Mouse (Mus musculus) thymus, postnatal 36 days (tissue): Measurements from ENCODE around the gene Gm17720.

Source experiments
- DNase-seq, 2 experiments: peaks; one replicate each; pipeline ENCODE4 v3.0.0; 2022; ENCODE audit warnings: mixed read lengths in 2 of 2

Gene Gm17720

DNA sequence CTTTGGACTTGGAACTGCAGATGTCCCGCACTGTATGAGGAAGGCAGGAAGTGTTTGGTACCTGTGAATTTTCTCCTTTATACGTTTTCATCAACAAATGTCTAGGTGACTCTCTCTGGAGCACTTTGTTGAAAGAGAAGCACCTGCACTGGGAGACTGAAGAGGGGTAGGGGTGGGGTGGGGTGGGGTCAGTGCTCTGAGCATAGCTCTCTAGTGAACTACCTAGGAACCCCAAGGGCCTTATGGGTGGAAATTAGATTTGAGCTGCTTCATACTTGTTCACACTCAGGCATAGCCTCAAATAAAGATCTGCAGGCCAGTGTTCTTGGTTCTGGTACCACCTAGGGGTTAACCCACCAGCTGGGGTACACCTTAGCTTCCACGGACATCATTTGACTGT is at the start of gene Gm17720:
Gene Gm17720 (minus strand): TSS at position 101 of the 400 bp plus-strand sequence.
- DNase-seq, result no peak

- DNase-seq, result peak in 1 of 2 experiments; percentile 12
Observed at GRCm38 (mm10) chr8:110145538-110145937, 43.0 kb upstream of the Gm17720 start.

GRCm38 (mm10) chr8:110140770-110141169 is 38.2 kb upstream of the Gm17720 start:
- DNase-seq, result no peak

- DNase-seq, result no peak
Observed at GRCm38 (mm10) chr8:110140156-110140555, 37.6 kb upstream of the Gm17720 start.

DNA sequence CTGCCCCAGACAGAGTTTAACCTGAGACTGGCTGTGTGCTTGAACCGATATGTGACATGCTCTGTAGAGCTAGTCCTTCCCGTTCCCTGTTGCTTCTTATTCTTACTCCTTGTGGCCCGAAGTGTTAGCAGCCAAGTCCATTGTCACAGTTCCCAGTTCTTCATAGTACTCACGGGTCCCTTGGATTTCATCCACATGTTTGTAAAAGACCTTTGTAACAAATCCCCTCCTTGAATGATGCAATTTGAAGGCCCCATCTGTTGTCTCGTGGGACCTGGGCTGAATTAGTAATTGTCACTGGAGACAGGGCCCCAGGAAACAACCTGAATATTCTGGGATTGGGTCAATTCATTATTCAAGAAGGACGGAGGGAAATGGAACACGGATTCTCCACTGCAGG is 33.0 kb upstream of the Gm17720 start:
- no peak for DNase-seq

- no peak for DNase-seq
Observed at GRCm38 (mm10) chr8:110134236-110134635, 31.7 kb upstream of the Gm17720 start.

DNA sequence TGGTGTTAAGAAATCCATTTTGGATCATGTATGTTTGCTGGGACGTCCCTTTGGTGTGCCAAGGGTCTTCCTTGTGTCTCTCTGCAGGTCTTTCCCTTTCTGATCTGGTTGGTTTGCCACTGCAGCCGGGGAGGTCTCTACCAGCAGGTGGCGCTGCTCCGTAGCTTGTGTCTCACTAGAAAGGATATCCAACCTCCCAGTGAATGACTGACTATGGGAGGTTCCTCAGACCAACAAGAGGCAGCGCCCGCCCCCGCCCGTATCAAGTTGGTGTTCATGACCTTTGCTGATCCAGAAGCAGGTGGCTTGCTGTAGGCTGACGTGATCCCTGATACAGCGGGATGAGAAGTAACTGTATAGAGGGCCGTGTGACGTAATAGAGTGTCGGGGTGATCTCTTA is 28.0 kb upstream of the Gm17720 start:
- peak; percentile 42 for DNase-seq

DNA sequence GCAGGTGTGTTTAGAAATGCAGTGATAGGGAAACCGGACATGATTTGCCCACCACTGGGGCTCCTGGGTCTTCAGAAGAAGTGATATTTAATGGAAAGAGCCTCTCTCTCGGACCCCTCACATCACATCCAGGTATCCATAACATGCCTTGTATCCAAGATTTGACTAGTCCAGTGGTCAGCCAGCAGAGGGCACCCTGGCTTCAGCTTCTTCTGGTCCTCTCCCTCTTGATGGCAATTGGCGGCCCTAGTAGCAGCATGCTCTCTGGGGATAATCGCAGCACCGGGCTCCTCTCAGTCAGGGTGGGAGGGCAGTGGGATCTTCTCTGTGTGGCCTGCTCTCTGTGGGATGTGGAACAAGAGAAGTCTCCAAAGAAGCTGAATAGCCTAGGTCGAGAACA is 17.2 kb upstream of the Gm17720 start:
- no peak for DNase-seq

DNA sequence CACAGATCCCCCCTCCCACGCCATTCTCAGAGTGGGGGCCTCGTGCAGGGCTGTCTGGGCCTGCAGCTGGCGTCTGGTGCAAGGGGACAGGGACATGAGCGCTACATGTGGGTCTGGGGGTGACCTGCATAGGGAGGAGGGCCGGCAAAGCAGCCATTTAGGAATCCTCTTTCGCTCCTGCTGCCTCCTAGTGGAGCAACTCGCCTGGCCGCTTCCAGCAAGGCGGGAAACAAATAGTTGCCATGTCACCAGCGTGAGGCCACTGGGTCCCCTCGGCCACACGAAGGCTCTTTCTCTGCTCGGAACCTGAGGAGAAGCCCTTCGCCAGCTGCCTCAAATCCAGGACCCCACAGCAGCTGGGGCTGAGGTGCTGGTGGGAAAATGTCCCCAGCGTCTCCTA is 877 bp downstream of the Gm17720 start:
- no peak for DNase-seq

- no peak for DNase-seq
Observed at GRCm38 (mm10) chr8:110100907-110101306, 1.6 kb downstream of the Gm17720 start, which contains the start of gene Gm21964. Gm21964 (plus strand) TSS chr8:110101207.

GRCm38 (mm10) chr8:110091869-110092268 is 10.7 kb downstream of the Gm17720 start:
- DNase-seq, result no peak

DNA sequence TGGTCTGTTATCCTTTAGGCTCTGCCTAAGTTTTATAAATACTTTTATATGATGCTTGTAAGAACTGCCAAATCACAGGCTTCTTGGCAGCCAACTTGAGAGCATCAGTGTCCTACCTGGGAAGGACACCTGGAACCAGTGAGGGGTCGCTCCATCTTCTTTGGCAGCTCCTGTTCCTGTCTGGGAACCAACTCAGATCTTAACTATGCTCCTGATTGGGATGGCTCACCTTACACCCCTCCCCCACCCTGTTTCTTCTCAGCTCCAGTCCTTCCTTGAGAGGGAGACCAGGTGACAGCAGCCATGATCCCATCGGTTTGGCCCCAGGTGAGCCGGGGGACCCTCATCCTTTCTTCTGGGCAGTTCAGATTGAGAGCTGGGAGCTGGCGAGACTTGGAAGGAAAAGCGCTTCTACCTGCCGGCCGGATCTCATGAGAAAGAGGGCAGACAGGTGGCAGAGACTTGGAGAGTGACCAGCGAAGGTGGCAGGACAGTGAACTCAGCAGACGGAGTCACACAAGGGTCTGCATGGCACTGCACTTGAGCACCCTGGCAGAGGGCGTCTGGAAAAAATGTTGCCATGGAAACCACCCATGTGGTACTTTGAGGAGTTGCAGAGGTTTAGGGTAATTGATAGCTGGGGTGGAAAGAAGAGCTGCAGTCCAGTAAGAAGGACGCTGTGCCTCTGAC is 20.0 kb downstream of the Gm17720 start:
- DNase-seq, result no peak

- peak; percentile 33 to 35 for DNase-seq
Observed at GRCm38 (mm10) chr8:110079282-110080221, 23.0 kb downstream of the Gm17720 start, which contains the start of gene Zfp612. Zfp612 (plus strand) TSS chr8:110079746.

DNA sequence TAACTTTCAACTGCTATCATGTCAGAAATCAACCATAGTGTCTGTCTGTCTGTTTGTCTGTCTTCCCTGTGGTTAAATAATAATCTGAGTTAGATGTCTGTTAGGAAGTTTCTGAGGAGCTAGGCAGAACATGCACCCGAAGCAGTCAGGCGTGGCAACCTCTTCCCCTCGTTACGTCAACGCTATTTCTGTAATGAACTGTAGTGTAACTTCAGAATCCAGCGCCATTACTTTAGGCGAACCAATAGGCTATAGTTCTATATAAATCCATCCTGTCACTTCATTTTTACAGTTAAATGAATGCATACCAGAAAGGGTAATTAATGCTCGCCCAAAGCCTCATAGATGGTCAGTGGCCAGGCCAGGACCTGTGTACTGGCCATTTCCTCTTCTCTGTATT is 28.1 kb downstream of the Gm17720 start:
- DNase-seq, result no peak

GRCm38 (mm10) chr8:110071600-110071999 is 31.0 kb downstream of the Gm17720 start:
- peak; percentile 12 to 20 for DNase-seq

DNA sequence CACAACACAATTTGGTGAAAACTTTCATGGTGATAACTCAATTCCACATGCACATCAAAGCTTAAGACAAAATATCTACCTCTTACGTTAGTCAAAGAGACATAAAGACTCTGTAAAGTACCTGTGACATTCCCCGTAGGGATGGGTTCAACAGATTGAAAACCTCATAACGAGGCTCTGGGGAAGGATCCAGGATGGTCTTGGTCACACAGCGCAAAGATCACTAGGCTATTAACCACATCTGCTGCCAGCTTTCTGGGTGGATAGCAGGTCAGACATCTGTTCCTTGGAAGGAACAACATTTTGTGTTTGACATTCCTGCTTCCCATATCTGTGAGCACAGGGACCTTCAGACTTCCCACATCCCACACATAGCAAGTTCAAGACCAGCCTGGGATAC is 32.8 kb downstream of the Gm17720 start:
- DNase-seq, result no peak

- no peak for DNase-seq
Observed at GRCm38 (mm10) chr8:110065676-110066075, 36.9 kb downstream of the Gm17720 start.

DNA sequence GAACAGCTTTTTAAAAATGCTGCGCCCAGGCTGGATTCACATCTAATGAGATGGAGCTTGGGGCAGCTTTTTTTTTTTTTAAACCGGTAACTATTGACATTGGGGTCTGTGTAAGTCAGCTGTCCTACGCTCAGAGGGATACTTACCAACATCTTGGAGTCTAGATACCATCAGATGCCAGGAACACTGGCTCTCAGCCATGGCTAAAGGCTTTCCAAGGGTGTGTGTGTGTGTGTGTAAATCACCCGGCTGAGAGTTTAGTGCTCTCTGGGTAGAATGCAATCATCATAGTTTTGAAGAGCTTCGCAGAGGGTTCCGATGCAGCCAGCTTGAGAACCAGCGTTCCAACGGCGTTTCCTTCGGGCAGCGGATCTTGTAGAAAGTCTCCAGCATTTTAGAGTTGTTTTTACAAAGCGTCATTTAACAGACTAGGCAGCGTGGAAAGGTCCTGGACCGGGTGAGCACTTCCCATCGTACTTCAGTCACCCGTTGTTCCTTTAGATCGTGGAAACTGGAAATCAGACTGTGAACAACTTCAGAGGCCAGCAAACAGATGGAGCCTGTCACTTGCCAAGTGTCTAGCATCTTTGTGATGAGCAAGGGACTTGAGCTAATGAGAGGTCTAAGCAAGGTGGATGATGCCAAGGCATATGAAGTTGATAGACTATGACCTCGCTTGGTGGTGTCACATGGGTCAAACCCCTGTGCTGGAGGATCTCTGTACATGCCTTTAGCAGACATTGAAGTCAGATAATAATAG is 37.8 kb downstream of the Gm17720 start:
- no peak for DNase-seq

GRCm38 (mm10) chr8:110064161-110064560 is 38.4 kb downstream of the Gm17720 start:
- no peak for DNase-seq

DNA sequence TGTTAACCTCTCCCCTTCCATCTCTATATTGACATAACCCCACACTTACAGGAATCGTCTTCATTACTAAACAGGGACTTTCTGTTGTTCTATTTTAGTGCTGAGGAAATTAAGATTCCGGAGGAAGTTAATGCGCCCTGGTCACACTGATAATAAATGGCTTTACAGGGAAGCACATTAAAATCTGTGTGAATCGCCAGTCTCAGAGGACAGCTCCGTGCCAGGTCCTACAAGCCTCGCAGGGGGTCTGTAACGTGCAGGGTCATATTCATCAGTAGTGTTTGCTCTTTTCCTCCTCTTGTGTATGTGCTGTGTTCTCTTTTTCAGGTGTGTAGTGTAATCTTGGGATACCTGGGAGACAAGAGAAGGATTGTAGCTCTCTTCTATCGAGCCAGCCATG is 44.3 kb downstream of the Gm17720 start:
- no peak for DNase-seq

DNA sequence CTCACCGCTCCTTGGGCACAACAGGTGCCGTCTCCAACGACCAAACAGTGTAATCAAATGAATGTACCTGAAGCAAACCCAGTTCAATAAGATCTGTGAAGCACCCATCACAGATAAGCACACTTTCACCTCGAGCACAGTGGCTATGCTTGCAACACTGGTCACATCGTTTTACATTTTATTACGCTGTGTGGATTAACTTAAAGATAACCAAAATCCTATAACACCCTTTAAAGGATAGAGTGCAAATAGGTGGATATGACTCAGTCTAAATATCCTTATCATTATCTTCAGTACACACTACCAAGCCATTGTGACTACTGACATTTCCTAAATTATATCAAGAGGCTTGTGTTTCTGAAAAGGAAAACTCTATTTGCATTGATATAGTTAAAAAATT is 51.3 kb downstream of the Gm17720 start:
- no peak for DNase-seq

- DNase-seq, result no peak
Observed at GRCm38 (mm10) chr8:110040509-110040908, 62.0 kb downstream of the Gm17720 start.

DNA sequence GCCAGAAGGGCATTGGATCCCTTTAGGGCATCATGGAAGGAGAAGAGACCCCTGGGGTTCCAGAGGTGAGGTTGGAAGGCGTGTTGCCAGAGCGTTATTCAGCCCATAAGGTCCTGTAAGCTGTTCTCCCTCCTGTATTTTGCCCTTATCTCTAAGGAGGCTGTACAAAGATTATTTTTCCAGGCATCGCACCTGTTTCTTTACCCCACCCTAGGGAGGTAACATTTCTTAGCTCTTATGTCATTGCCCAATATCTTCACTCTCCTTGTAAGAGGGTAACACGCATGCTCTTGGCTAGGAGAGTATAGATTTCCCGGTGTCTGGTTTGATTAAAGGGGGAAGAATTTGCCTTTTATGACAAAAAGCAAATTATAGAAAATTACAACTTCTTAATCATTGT is 62.9 kb downstream of the Gm17720 start, which contains the start of gene Chst4:
Gene Chst4 (minus strand): TSS at position 82 of the 400 bp plus-strand sequence.
- no peak for DNase-seq
